Mouse (Mus musculus) MEL (cell line): ENCODE data around the gene Sgca. TPM values are rescaled to one million over a fixed set of nuclear protein-coding genes. Genes with fewer than 3 reads are reported as not detected.

Source experiments
- DNase-seq: peaks from one replicate; pipeline ENCODE4 v3.0.0; 2011; ENCODE audit warnings: low read depth, low spot score
- H3K27ac ChIP-seq: 2 replicates; pipeline ENCODE4 v1.5.1; 2012; ENCODE audit warnings: low read depth, mild to moderate bottlenecking, control low read depth, low read length, moderate library complexity; ENCODE audit not compliant: control insufficient read depth
- H3K27me3 ChIP-seq, 2 experiments: fragments of 150-350 bp in 1 of 2; sonication (generic) in 1 of 2; 2 replicates each; pipeline ENCODE4 v1.6.1; 2012; ENCODE audit warnings: low read length in 2 of 2, mild to moderate bottlenecking in 2 of 2, improper control_type of control experiment in 1 of 2, moderate library complexity in 1 of 2; ENCODE audit not compliant: insufficient read depth in 2 of 2, control insufficient read depth in 1 of 2
- H3K36me3 ChIP-seq, 2 experiments: 2 replicates each; pipeline ENCODE4 v1.6.1; 2012 to 2014; ENCODE audit warnings: low read length in 2 of 2, improper control_type of control experiment in 1 of 2, inconsistent platforms in 1 of 2, mild to moderate bottlenecking in 1 of 2; ENCODE audit not compliant: insufficient read depth in 2 of 2, control insufficient read depth in 1 of 2
- H3K4me1 ChIP-seq, 2 experiments: fragments of 150-350 bp in 1 of 2; sonication (generic) in 1 of 2; 2 replicates each; pipeline ENCODE4 v1.6.1; 2012; ENCODE audit warnings: low read length in 2 of 2, improper control_type of control experiment in 1 of 2, mild to moderate bottlenecking in 1 of 2; ENCODE audit not compliant: insufficient read depth in 2 of 2, control insufficient read depth in 1 of 2
- H3K4me3 ChIP-seq, 2 experiments: fragments of 150-350 bp in 1 of 2; sonication (generic) in 1 of 2; 2 replicates each; pipeline ENCODE4 v1.5.1; 2012; ENCODE audit warnings: low read depth in 2 of 2, low read length in 2 of 2, mild to moderate bottlenecking in 2 of 2, moderate library complexity in 2 of 2, control low read depth in 1 of 2, improper control_type of control experiment in 1 of 2; ENCODE audit not compliant: control insufficient read depth in 1 of 2, insufficient read depth in 1 of 2
- H3K79me2 ChIP-seq: 2 replicates; pipeline ENCODE4 v1.6.1; 2012; ENCODE audit warnings: mild to moderate bottlenecking, low read length, moderate library complexity; ENCODE audit not compliant: control insufficient read depth, poor library complexity, insufficient read depth
- H3K9ac ChIP-seq: 2 replicates; pipeline ENCODE4 v1.6.1; 2012; ENCODE audit warnings: low read depth, mild to moderate bottlenecking, control low read depth, low read length, moderate library complexity; ENCODE audit not compliant: control insufficient read depth, poor library complexity, severe bottlenecking
- H3K9me3 ChIP-seq: fragments of 150-350 bp; sonication (generic); replicated peaks from 2 replicates; pipeline ENCODE4 v1.6.1; 2012; ENCODE audit warnings: mild to moderate bottlenecking, low read length, improper control_type of control experiment, moderate library complexity; ENCODE audit not compliant: insufficient read depth
- BHLHE40 ChIP-seq: IDR thresholded peaks from 2 replicates; pipeline ENCODE4 v1.6.1; 2012; ENCODE audit warnings: low read depth, mild to moderate bottlenecking, inconsistent platforms, low read length, improper control_type of control experiment, borderline replicate concordance
- CHD1 ChIP-seq: IDR thresholded peaks from 2 replicates; pipeline ENCODE4 v1.6.1; 2012; ENCODE audit warnings: low read depth, mild to moderate bottlenecking, inconsistent platforms, low read length, improper control_type of control experiment
- CHD2 ChIP-seq: IDR thresholded peaks from 2 replicates; pipeline ENCODE4 v1.6.1; 2011; ENCODE audit warnings: low read length, improper control_type of control experiment
- CTCF ChIP-seq, 3 experiments: IDR thresholded peaks in 2 of 3; conservative IDR thresholded peaks in 1 of 3; 2 replicates each; pipeline ENCODE4 v1.5.1; 2011 to 2012; ENCODE audit warnings: low read length in 3 of 3, low read depth in 2 of 3, mild to moderate bottlenecking in 2 of 3, improper control_type of control experiment in 1 of 3, inconsistent platforms in 1 of 3, mixed read lengths in 1 of 3, moderate library complexity in 1 of 3; ENCODE audit not compliant: control insufficient read depth in 1 of 3, insufficient read depth in 1 of 3, poor library complexity in 1 of 3, severe bottlenecking in 1 of 3
- E2F4 ChIP-seq: IDR thresholded peaks from 2 replicates; pipeline ENCODE4 v1.6.1; 2011; ENCODE audit warnings: low read depth, low read length, improper control_type of control experiment, borderline replicate concordance
- ELF1 ChIP-seq: IDR thresholded peaks from 2 replicates; pipeline ENCODE4 v1.6.1; 2014; ENCODE audit warnings: low read depth, mild to moderate bottlenecking, inconsistent platforms, low read length, improper control_type of control experiment, moderate library complexity
- EP300 ChIP-seq, 2 experiments: IDR thresholded peaks; 2 replicates each; pipeline ENCODE4 v1.6.1; 2011; ENCODE audit warnings: improper control_type of control experiment in 2 of 2, low read length in 2 of 2, low read depth in 1 of 2, mild to moderate bottlenecking in 1 of 2
- ETS1 ChIP-seq: IDR thresholded peaks from 2 replicates; pipeline ENCODE4 v1.6.1; 2012; ENCODE audit warnings: low read depth, mild to moderate bottlenecking, inconsistent platforms, low read length, improper control_type of control experiment, moderate library complexity
- GABPA ChIP-seq: IDR thresholded peaks from 2 replicates; pipeline ENCODE4 v1.6.1; 2012; ENCODE audit warnings: low read depth, mild to moderate bottlenecking, inconsistent platforms, low read length, improper control_type of control experiment, moderate library complexity
- HCFC1 ChIP-seq: IDR thresholded peaks from 2 replicates; pipeline ENCODE4 v1.6.1; 2012; ENCODE audit warnings: low read depth, mild to moderate bottlenecking, inconsistent platforms, low read length, improper control_type of control experiment, moderate library complexity
- JUND ChIP-seq: IDR thresholded peaks from 2 replicates; pipeline ENCODE4 v1.6.1; 2011; ENCODE audit warnings: low read depth, mild to moderate bottlenecking, improper control_type of control experiment, low read length
- KAT2A ChIP-seq: conservative IDR thresholded peaks from 2 replicates; pipeline ENCODE4 v1.6.1; 2012; ENCODE audit warnings: low read depth, low read length, improper control_type of control experiment, inconsistent platforms
- MAFK ChIP-seq: IDR thresholded peaks from 2 replicates; pipeline ENCODE4 v1.6.1; 2011; ENCODE audit warnings: low read depth, mild to moderate bottlenecking, low read length, improper control_type of control experiment, borderline replicate concordance
- MAX ChIP-seq: IDR thresholded peaks from 2 replicates; pipeline ENCODE4 v1.6.1; 2011; ENCODE audit warnings: low read length, improper control_type of control experiment
- MAZ ChIP-seq: IDR thresholded peaks from 2 replicates; pipeline ENCODE4 v1.6.1; 2012; ENCODE audit warnings: low read depth, mild to moderate bottlenecking, inconsistent platforms, low read length, improper control_type of control experiment
- MEF2A ChIP-seq: IDR thresholded peaks from 2 replicates; pipeline ENCODE4 v1.6.1; 2014; ENCODE audit warnings: low read depth, mild to moderate bottlenecking, inconsistent platforms, low read length, improper control_type of control experiment; ENCODE audit not compliant: poor library complexity, insufficient replicate concordance, severe bottlenecking; ENCODE audit errors: extremely low read depth
- MXI1 ChIP-seq: IDR thresholded peaks from 2 replicates; pipeline ENCODE4 v1.6.1; 2011; ENCODE audit warnings: mild to moderate bottlenecking, low read depth, low read length, improper control_type of control experiment
- MYB ChIP-seq: IDR thresholded peaks from 2 replicates; pipeline ENCODE4 v1.6.1; 2011; ENCODE audit warnings: mild to moderate bottlenecking, low read depth, low read length, improper control_type of control experiment
- MYC ChIP-seq: IDR thresholded peaks from 2 replicates; pipeline ENCODE4 v1.6.1; 2011; ENCODE audit warnings: low read depth, mild to moderate bottlenecking, low read length, improper control_type of control experiment, moderate library complexity
- NELFE ChIP-seq: IDR thresholded peaks from 2 replicates; pipeline ENCODE4 v1.6.1; 2011; ENCODE audit warnings: low read depth, low read length, improper control_type of control experiment
- NRF1 ChIP-seq: IDR thresholded peaks from 2 replicates; pipeline ENCODE4 v1.6.1; 2014; ENCODE audit warnings: low read depth, mild to moderate bottlenecking, inconsistent platforms, low read length, improper control_type of control experiment, moderate library complexity; ENCODE audit not compliant: poor library complexity, insufficient read depth, severe bottlenecking
- POLR2A ChIP-seq, 2 experiments: IDR thresholded peaks; 2 replicates each; pipeline ENCODE4 v1.6.1; 2011 to 2012; ENCODE audit warnings: low read length in 2 of 2, mild to moderate bottlenecking in 2 of 2, control low read depth in 1 of 2, improper control_type of control experiment in 1 of 2, low read depth in 1 of 2, moderate library complexity in 1 of 2; ENCODE audit not compliant: control insufficient read depth in 1 of 2, insufficient read depth in 1 of 2, poor library complexity in 1 of 2
- POLR2AphosphoS2 ChIP-seq: IDR thresholded peaks from 2 replicates; pipeline ENCODE4 v1.6.1; 2011; ENCODE audit warnings: low read length, improper control_type of control experiment
- POLR2AphosphoS5 ChIP-seq: IDR thresholded peaks from 2 replicates; pipeline ENCODE4 v1.6.1; 2012; ENCODE audit warnings: low read depth, borderline replicate concordance, mild to moderate bottlenecking, inconsistent platforms, low read length, moderate library complexity, mixed read lengths
- RCOR1 ChIP-seq: IDR thresholded peaks from 2 replicates; pipeline ENCODE4 v1.6.1; 2012; ENCODE audit warnings: low read depth, mild to moderate bottlenecking, inconsistent platforms, low read length, improper control_type of control experiment
- SIN3A ChIP-seq: IDR thresholded peaks from 2 replicates; pipeline ENCODE4 v1.6.1; 2012; ENCODE audit warnings: low read length, improper control_type of control experiment, inconsistent platforms
- SMC3 ChIP-seq: IDR thresholded peaks from 2 replicates; pipeline ENCODE4 v1.6.1; 2011; ENCODE audit warnings: low read depth, low read length, improper control_type of control experiment
- TAL1 ChIP-seq: IDR thresholded peaks from 2 replicates; pipeline ENCODE4 v1.6.1; 2012; ENCODE audit warnings: mild to moderate bottlenecking, inconsistent platforms, low read length, moderate library complexity, mixed read lengths
- TBP ChIP-seq: IDR thresholded peaks from 2 replicates; pipeline ENCODE4 v1.8.0; 2011; ENCODE audit warnings: low read depth, low read length, improper control_type of control experiment
- TCF12 ChIP-seq: IDR thresholded peaks from 2 replicates; pipeline ENCODE4 v1.6.1; 2014; ENCODE audit warnings: low read depth, mild to moderate bottlenecking, inconsistent platforms, low read length, improper control_type of control experiment, moderate library complexity
- UBTF ChIP-seq: IDR thresholded peaks from 2 replicates; pipeline ENCODE4 v1.6.1; 2012; ENCODE audit warnings: low read depth, mild to moderate bottlenecking, inconsistent platforms, low read length, improper control_type of control experiment, moderate library complexity, borderline replicate concordance; ENCODE audit not compliant: insufficient read depth
- USF1 ChIP-seq: IDR thresholded peaks from 2 replicates; pipeline ENCODE4 v1.6.1; 2014; ENCODE audit warnings: low read depth, mild to moderate bottlenecking, inconsistent platforms, low read length, improper control_type of control experiment, moderate library complexity
- USF2 ChIP-seq, 2 experiments: IDR thresholded peaks; 2 replicates each; pipeline ENCODE4 v1.6.1; 2011 to 2012; ENCODE audit warnings: improper control_type of control experiment in 2 of 2, low read length in 2 of 2, borderline replicate concordance in 1 of 2, inconsistent platforms in 1 of 2, low read depth in 1 of 2, mild to moderate bottlenecking in 1 of 2; ENCODE audit not compliant: insufficient read depth in 1 of 2
- ZC3H11A ChIP-seq: IDR thresholded peaks from 2 replicates; pipeline ENCODE4 v1.6.1; 2012; ENCODE audit warnings: low read depth, mild to moderate bottlenecking, inconsistent platforms, low read length, improper control_type of control experiment
- ZKSCAN1 ChIP-seq: IDR thresholded peaks from 2 replicates; pipeline ENCODE4 v1.6.1; 2012; ENCODE audit warnings: low read depth, mild to moderate bottlenecking, inconsistent platforms, low read length, improper control_type of control experiment, moderate library complexity
- ZMIZ1 ChIP-seq: IDR thresholded peaks from 2 replicates; pipeline ENCODE4 v1.6.1; 2012; ENCODE audit warnings: low read depth, mild to moderate bottlenecking, inconsistent platforms, low read length, improper control_type of control experiment, moderate library complexity
- ZNF384 ChIP-seq: IDR thresholded peaks from 2 replicates; pipeline ENCODE4 v1.6.1; 2012; ENCODE audit warnings: low read depth, mild to moderate bottlenecking, inconsistent platforms, low read length, improper control_type of control experiment
- polyA plus RNA-seq, 2 experiments: library from polyadenylated mRNA; stranded (reverse) in 1 of 2; unstranded in 1 of 2; fragments of >175 nt in 1 of 2; fragments of >200 nt in 1 of 2; gene quantifications; 2 replicates each; pipeline versions ENCODE4 v1.2.1 to v1.2.4; 2012; ENCODE audit warnings: low replicate concordance in 2 of 2, low read depth in 1 of 2; ENCODE audit not compliant: insufficient read length in 2 of 2, insufficient read depth in 1 of 2, missing spikeins in 1 of 2
- total RNA-seq: library from RNA; depleted of rRNA; stranded (reverse); fragments of 300-350 nt; gene quantifications from 2 replicates; pipeline ENCODE4 v1.2.3, GENCODE M21; 2012

The Sgca gene
- total and polyA plus RNA-seq, 3 experiments, result not detected

- peak; percentile 89 for DNase-seq
- Histone ChIP-seq H3K27me3 (no peaks in the 10 kb centered on the region), H3K9me3 (no peaks in the 10 kb centered on the region), H3K4me3 (peak overlapping the region; percentile 62 to 79), H3K36me3 (peaks cover 0 to 22% of the 10 kb centered on the region in 2 experiments; a peak in 2 of 4 replicates), H3K9ac (peak overlapping the region; percentile 76), H3K27ac (peak overlapping the region; percentile 63), H3K4me1 (peaks cover 13 to 26% of the 10 kb centered on the region in 2 experiments), H3K79me2 (peaks cover 30% of the 10 kb centered on the region)
- no peak for TF ChIP-seq USF2 (IDR thresholded peaks at IDR 0.05; ENCODE audit: borderline replicate concordance in 1 of 2, insufficient read depth in 1 of 2, low read depth in 1 of 2, low read length in 2 of 2)
- TF ChIP-seq MAZ, result 0 out of 2 replicates have a peak, but pooled peaks have one; percentile 34
- peak; percentile 63; the same call in 1 of the 2 replicates for TF ChIP-seq MXI1
- TF ChIP-seq MAX, result peak; percentile 64; the same call in 1 of the 2 replicates
- peak; percentile 71 for TF ChIP-seq RCOR1
- TF ChIP-seq MYB, result no peak
- no peak for TF ChIP-seq BHLHE40
- TF ChIP-seq SMC3, result no peak
- 0 out of 2 replicates have a peak, but pooled peaks have one; percentile 66 for TF ChIP-seq MYC
- no peak for TF ChIP-seq KAT2A
- peak; percentile 92 for TF ChIP-seq ETS1
- TF ChIP-seq POLR2AphosphoS2, result peak; percentile 61
- no peak for TF ChIP-seq USF1
- TF ChIP-seq POLR2A (IDR thresholded peaks at IDR 0.05; ENCODE audit: control insufficient read depth in 1 of 2, insufficient read depth in 1 of 2, low read depth in 1 of 2, low read length in 2 of 2, poor library complexity in 1 of 2), result peak in 1 of 2 experiments; percentile 50; a peak in 1 of 4 replicates
- no peak for TF ChIP-seq UBTF
- peak; percentile 90 for TF ChIP-seq SIN3A
- no peak for TF ChIP-seq ZNF384
- TF ChIP-seq CHD1, result no peak
- TF ChIP-seq ZMIZ1, result no peak
- peak; percentile 40 to 74; a peak in 3 of 4 replicates for TF ChIP-seq EP300 (IDR thresholded peaks at IDR 0.05; ENCODE audit: low read depth in 1 of 2, low read length in 2 of 2)
- TF ChIP-seq MEF2A, result 0 out of 2 replicates have a peak, but pooled peaks have one; percentile 54
- TF ChIP-seq HCFC1, result peak; percentile 80
- TF ChIP-seq ELF1, result 0 out of 2 replicates have a peak, but pooled peaks have one; percentile 6
- TF ChIP-seq TCF12, result peak; percentile 75
- no peak for TF ChIP-seq POLR2AphosphoS5
- TF ChIP-seq NRF1, result 0 out of 2 replicates have a peak, but pooled peaks have one; percentile 14
- no peak for TF ChIP-seq CTCF (IDR thresholded peaks at IDR 0.05 in 2 of 3, conservative IDR thresholded peaks at IDR 0.05 in 1 of 3; ENCODE audit: control insufficient read depth in 1 of 3, insufficient read depth in 1 of 3, low read depth in 2 of 3, low read length in 3 of 3, poor library complexity in 1 of 3, severe bottlenecking in 1 of 3)
- no peak for TF ChIP-seq CHD2
- peak; percentile 20; the same call in 1 of the 2 replicates for TF ChIP-seq NELFE
- no peak for TF ChIP-seq E2F4
- no peak for TF ChIP-seq MAFK
- no peak for TF ChIP-seq GABPA
- no peak for TF ChIP-seq TBP
- TF ChIP-seq TAL1, result no peak; the same call in 1 of the 2 replicates
- TF ChIP-seq JUND, result no peak
- no peak; the same call in 1 of the 2 replicates for TF ChIP-seq ZC3H11A
- no peak for TF ChIP-seq ZKSCAN1
Observed at GRCm38 (mm10) chr11:94987851-94988250, 11.7 kb upstream of the Sgca start.
